Mouse (Mus musculus): Measurements from ENCODE around the gene Klf1. TPM values are rescaled to one million over a fixed set of nuclear protein-coding genes. Genes with fewer than 3 reads are reported as not detected.

Klf1 gene
- total and polyA plus RNA-seq, 3 experiments, result 0.20 to 0.38 (median 0.24) TPM

DNA sequence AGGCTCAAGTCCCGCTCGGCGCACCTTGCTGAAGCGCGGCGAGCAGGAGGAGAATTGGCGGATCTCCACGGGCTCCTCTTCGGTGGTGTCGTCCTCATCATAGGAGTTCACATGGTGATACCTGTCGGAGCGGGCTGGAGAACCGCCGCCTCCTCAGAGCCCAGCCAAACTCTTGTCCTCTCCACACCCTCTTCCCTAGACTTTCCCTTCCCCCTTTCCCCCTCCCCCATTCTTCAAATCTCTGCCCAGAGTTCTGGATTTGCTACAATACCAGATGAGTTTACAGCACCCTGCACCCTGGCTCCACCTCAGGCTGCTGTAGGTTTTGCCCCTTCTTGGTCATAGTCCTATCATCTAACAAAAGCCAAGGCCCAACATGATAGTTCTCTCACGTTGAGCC lies 16.9 kb downstream of the Klf1 start:
- no peak overlapping the region for H3K4me2 ChIP-seq (ENCODE audit: insufficient read depth, low read depth, poor library complexity, severe bottlenecking)
- no peak overlapping the region for H3K27ac ChIP-seq (ENCODE audit: insufficient read depth, low read depth)
- H3K4me1 ChIP-seq (ENCODE audit: control insufficient read depth in 1 of 2, insufficient read depth in 2 of 2), result peaks cover 0 to 3% of the 10 kb centered on the region in 2 experiments; a peak in 1 of 4 replicates
- no peaks in the 10 kb centered on the region for H3K79me2 ChIP-seq (replicated peaks; ENCODE audit: control insufficient read depth, extremely low read depth, insufficient read depth, poor library complexity, severe bottlenecking)
- H3K27me3 ChIP-seq (replicated peaks), result no peaks in the 10 kb centered on the region
- TF ChIP-seq USF1 (IDR thresholded peaks at IDR 0.05; ENCODE audit: low read depth, low read length) (no peak), IRF4 (IDR thresholded peaks at IDR 0.05; ENCODE audit: low read depth, low read length) (no peak), NELFE (IDR thresholded peaks at IDR 0.05; ENCODE audit: low read depth, low read length) (no peak)
- peaks cover 2% of the 10 kb centered on the region for H3K9me3 ChIP-seq (replicated peaks; ENCODE audit: low read length)
- H3K9ac ChIP-seq (ENCODE audit: insufficient read depth, low read depth), result no peak overlapping the region
- H3K36me3 ChIP-seq (replicated peaks in 1 of 2; ENCODE audit: control insufficient read depth in 1 of 2, insufficient read depth in 1 of 2, low read length in 1 of 2), result peaks cover 0 to 23% of the 10 kb centered on the region in 2 experiments
- DNase-seq (ENCODE audit: extremely low read depth), result no peak
- in situ Hi-C loops (cut with MboI; ENCODE audit: low pct_ligation_motif_present, low pct_unique_long_range_greater_than_20kb, low sequenced_read_pairs), result no loop called here
- H3K4me3 ChIP-seq (replicated peaks in 1 of 3; ENCODE audit: low read depth in 2 of 3, low read length in 2 of 3, poor library complexity in 1 of 3), result no peak overlapping the region
- dilution Hi-C loops (cut with MboI; ENCODE audit: extremely low pct_ligation_motif_present, extremely low pct_unique_long_range_greater_than_20kb, low sequenced_read_pairs), result no loop called here

DNA sequence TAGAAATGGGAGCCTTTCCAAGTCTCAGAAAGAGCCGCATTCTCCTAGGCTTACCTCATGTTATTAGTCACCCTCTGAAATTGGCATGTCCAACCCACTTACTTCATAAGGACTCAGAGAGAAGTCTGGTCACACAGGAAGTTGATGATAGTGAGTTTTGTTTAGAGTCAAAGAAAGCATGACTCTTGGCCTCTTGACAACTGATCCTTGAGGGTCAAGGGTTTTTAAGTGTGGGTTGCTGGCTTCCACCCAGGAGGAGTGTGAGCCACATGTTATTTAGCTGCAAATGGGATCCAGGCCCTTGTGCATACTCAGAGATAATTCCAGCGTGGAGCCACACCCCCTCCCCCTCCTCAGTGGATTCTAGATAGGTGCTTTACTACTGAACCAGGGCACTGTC lies 19.9 kb downstream of the Klf1 start:
- Histone ChIP-seq H3K27ac (ENCODE audit: insufficient read depth, low read depth) (no peak overlapping the region), H3K4me2 (ENCODE audit: insufficient read depth, low read depth, poor library complexity, severe bottlenecking) (no peak overlapping the region), H3K4me3 (replicated peaks in 1 of 3; ENCODE audit: low read depth in 2 of 3, low read length in 2 of 3, poor library complexity in 1 of 3) (no peak overlapping the region), H3K4me1 (ENCODE audit: control insufficient read depth in 1 of 2, insufficient read depth in 2 of 2) (peaks cover 0 to 3% of the 10 kb centered on the region in 2 experiments; a peak in 1 of 4 replicates), H3K36me3 (replicated peaks in 1 of 2; ENCODE audit: control insufficient read depth in 1 of 2, insufficient read depth in 1 of 2, low read length in 1 of 2) (peaks cover 0 to 6% of the 10 kb centered on the region in 2 experiments), H3K9me3 (replicated peaks; ENCODE audit: low read length) (no peaks in the 10 kb centered on the region), H3K79me2 (replicated peaks; ENCODE audit: control insufficient read depth, extremely low read depth, insufficient read depth, poor library complexity, severe bottlenecking) (no peaks in the 10 kb centered on the region), H3K27me3 (replicated peaks) (peaks cover 2% of the 10 kb centered on the region), H3K9ac (ENCODE audit: insufficient read depth, low read depth) (no peak overlapping the region)
- dilution Hi-C loops (cut with MboI; ENCODE audit: extremely low pct_ligation_motif_present, extremely low pct_unique_long_range_greater_than_20kb, low sequenced_read_pairs) (no loop called here), in situ Hi-C loops (cut with MboI; ENCODE audit: low pct_ligation_motif_present, low pct_unique_long_range_greater_than_20kb, low sequenced_read_pairs) (no loop called here)
- no peak for TF ChIP-seq USF2 (conservative IDR thresholded peaks at IDR 0.05; ENCODE audit: low read depth, low read length)
- no peak for TF ChIP-seq SIN3A (IDR thresholded peaks at IDR 0.05; ENCODE audit: low read length)
- no peak for TF ChIP-seq ZC3H11A (IDR thresholded peaks at IDR 0.05; ENCODE audit: low read depth, low read length)
- no peak for TF ChIP-seq EP300 (IDR thresholded peaks at IDR 0.05; ENCODE audit: low read length)
- TF ChIP-seq MAZ (IDR thresholded peaks at IDR 0.05; ENCODE audit: low read depth, low read length), result no peak
- no peak for TF ChIP-seq ZKSCAN1 (IDR thresholded peaks at IDR 0.05; ENCODE audit: borderline replicate concordance, low read depth, low read length)
- TF ChIP-seq MAX (IDR thresholded peaks at IDR 0.05; ENCODE audit: low read length), result no peak
- TF ChIP-seq USF1 (IDR thresholded peaks at IDR 0.05; ENCODE audit: low read depth, low read length), result no peak
- no peak for TF ChIP-seq BHLHE40 (IDR thresholded peaks at IDR 0.05; ENCODE audit: low read depth, low read length)
- TF ChIP-seq SMC3 (IDR thresholded peaks at IDR 0.05; ENCODE audit: low read depth, low read length), result no peak
- TF ChIP-seq ZMIZ1 (IDR thresholded peaks at IDR 0.05; ENCODE audit: low read depth, low read length), result no peak
- no peak for DNase-seq (ENCODE audit: extremely low read depth)

DNA sequence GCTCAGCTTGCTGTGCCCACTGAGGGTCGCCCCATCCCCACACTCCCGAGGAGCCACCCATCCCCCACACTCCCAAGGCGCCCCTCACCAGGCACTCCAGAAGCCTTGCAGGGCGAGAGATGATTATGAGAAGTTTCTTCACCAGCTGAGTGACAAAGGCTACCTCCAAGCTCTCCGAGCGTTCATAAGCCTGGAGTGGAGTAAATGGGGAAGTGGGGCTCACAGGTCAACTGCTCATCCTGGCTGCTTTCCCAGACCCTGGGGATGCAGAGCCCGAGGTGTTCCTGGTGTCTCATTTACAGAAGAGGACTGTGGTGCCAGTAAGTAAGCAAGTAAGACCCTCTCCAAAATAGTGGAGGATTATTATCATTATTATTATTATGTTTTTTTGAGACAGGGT lies 23.8 kb downstream of the Klf1 start:
- in situ Hi-C loops (cut with MboI; ENCODE audit: low pct_ligation_motif_present, low pct_unique_long_range_greater_than_20kb, low sequenced_read_pairs), result no loop called here
- DNase-seq (ENCODE audit: extremely low read depth), result no peak

More for the DNA sequence above, 23.8 kb downstream of the Klf1 start:
- no peaks in the 10 kb centered on the region for H3K9me3 ChIP-seq (replicated peaks; ENCODE audit: low read length)
- no peak overlapping the region for H3K4me3 ChIP-seq (replicated peaks in 1 of 3; ENCODE audit: low read depth in 2 of 3, low read length in 2 of 3, poor library complexity in 1 of 3)
- no peak overlapping the region for H3K9ac ChIP-seq (ENCODE audit: insufficient read depth, low read depth)
- H3K4me1 ChIP-seq (ENCODE audit: control insufficient read depth in 1 of 2, insufficient read depth in 2 of 2), result peaks cover 5 to 6% of the 10 kb centered on the region in 2 experiments; a peak in 3 of 4 replicates
- no peak overlapping the region for H3K4me2 ChIP-seq (ENCODE audit: insufficient read depth, low read depth, poor library complexity, severe bottlenecking)
- peaks cover 0 to 2% of the 10 kb centered on the region in 2 experiments for H3K36me3 ChIP-seq (replicated peaks in 1 of 2; ENCODE audit: control insufficient read depth in 1 of 2, insufficient read depth in 1 of 2, low read length in 1 of 2)
- dilution Hi-C loops (cut with MboI; ENCODE audit: extremely low pct_ligation_motif_present, extremely low pct_unique_long_range_greater_than_20kb, low sequenced_read_pairs), result no loop called here
- no peak overlapping the region for H3K27ac ChIP-seq (ENCODE audit: insufficient read depth, low read depth)
- TF ChIP-seq JUND (conservative IDR thresholded peaks at IDR 0.05; ENCODE audit: low read depth, low read length) (no peak), SMC3 (IDR thresholded peaks at IDR 0.05; ENCODE audit: low read depth, low read length) (no peak), MEF2A (IDR thresholded peaks at IDR 0.05; ENCODE audit: borderline replicate concordance, low read depth, low read length) (no peak), JUN (IDR thresholded peaks at IDR 0.05; ENCODE audit: insufficient read depth, low read depth, low read length) (no peak), E2F4 (IDR thresholded peaks at IDR 0.05; ENCODE audit: insufficient replicate concordance, low read depth, low read length) (no peak), RAD21 (IDR thresholded peaks at IDR 0.05; ENCODE audit: low read depth, low read length) (no peak), ETS1 (conservative IDR thresholded peaks at IDR 0.05; ENCODE audit: low read depth, low read length) (no peak), ZNF384 (IDR thresholded peaks at IDR 0.05; ENCODE audit: low read depth, low read length) (no peak), ELF1 (IDR thresholded peaks at IDR 0.05; ENCODE audit: low read depth, low read length) (no peak), NELFE (IDR thresholded peaks at IDR 0.05; ENCODE audit: low read depth, low read length) (no peak), USF1 (IDR thresholded peaks at IDR 0.05; ENCODE audit: low read depth, low read length) (no peak), MYC (IDR thresholded peaks at IDR 0.05; ENCODE audit: low read depth, low read length) (no peak), ZC3H11A (IDR thresholded peaks at IDR 0.05; ENCODE audit: low read depth, low read length) (no peak), GABPA (IDR thresholded peaks at IDR 0.05; ENCODE audit: insufficient replicate concordance, low read depth, low read length) (no peak)
- no peaks in the 10 kb centered on the region for H3K79me2 ChIP-seq (replicated peaks; ENCODE audit: control insufficient read depth, extremely low read depth, insufficient read depth, poor library complexity, severe bottlenecking)
- H3K27me3 ChIP-seq (replicated peaks), result peaks cover 21% of the 10 kb centered on the region
